Mouse (Mus musculus): ENCODE data around the gene AY074887.

DNA sequence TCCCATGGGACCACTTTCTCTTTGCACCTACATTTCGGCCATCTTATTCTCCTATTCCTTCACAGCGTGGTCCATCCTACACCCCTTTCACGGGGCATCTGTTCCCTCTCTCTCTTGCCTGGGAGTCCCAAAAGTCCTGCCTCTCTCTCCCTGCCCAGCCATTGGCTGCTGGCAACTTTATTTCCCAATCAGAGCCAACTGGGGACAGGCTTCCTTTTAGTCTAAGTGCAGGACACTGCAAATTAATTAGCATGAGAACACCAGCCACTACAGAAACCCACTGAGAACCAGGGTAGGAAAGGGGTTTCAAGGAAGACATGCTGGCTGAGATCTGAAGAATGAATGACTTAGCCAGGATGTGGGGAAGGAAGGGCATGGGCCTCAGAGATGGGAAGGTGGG, 43.6 kb upstream of the AY074887 start:
- TF ChIP-seq POLR2A (IDR thresholded peaks at IDR 0.05; ENCODE audit: borderline replicate concordance, extremely low read depth, low read depth, low read length): no peak
- TF ChIP-seq CTCF (IDR thresholded peaks at IDR 0.05; ENCODE audit: insufficient read depth, low read length): no peak
